Mouse (Mus musculus) cerebellum, adult 2 months (tissue): ENCODE measurements at regions not wholly inside any gene's neighbourhood (a gene's known extent, or its start where the extent isn't known, plus 50 kb on each side); places are given as distances from the start of the nearest gene placed in this dataset.

Experiments used
- CTCF ChIP-seq: fragments of 200-500 bp; IDR thresholded peaks from 2 replicates; pipeline ENCODE4 v1.5.1; 2011; ENCODE audit warnings: low read depth, mild to moderate bottlenecking, control low read depth, low read length, moderate library complexity, borderline replicate concordance; ENCODE audit not compliant: insufficient read depth
- POLR2A ChIP-seq: fragments of 200-500 bp; IDR thresholded peaks from 2 replicates; pipeline ENCODE4 v1.6.1; 2011; ENCODE audit warnings: low read length, control low read depth, borderline replicate concordance; ENCODE audit not compliant: insufficient read depth

GRCm38 (mm10) chr19:51232525-51232924, 554.1 kb upstream of the Sorcs1 start:
- TF ChIP-seq POLR2A, result no peak
- no peak for TF ChIP-seq CTCF
